Mouse (Mus musculus) c-Kit-positive CD71-positive TER-119-positive erythroid progenitor cells, embryonic 14.5 days (primary cell): ENCODE results near the gene St6gal2.

Source experiments
- DNase-seq: peaks from one replicate; pipeline ENCODE4 v3.0.0-alpha.2; 2013; ENCODE audit warnings: low spot score

Gene St6gal2

GRCm38 (mm10) chr17:55445250-55446184, at the start of gene St6gal2:
Gene St6gal2 (plus strand): TSS chr17:55445382.
- no peak for DNase-seq

- DNase-seq, result no peak
Measured at GRCm38 (mm10) chr17:55406043-55406442, 39.1 kb upstream of the St6gal2 start.

GRCm38 (mm10) chr17:55416519-55416918, 28.7 kb upstream of the St6gal2 start:
- no peak for DNase-seq

- no peak for DNase-seq
Measured at GRCm38 (mm10) chr17:55446185-55446527, 974 bp downstream of the St6gal2 start.

GRCm38 (mm10) chr17:55446698-55447097, 1.5 kb downstream of the St6gal2 start:
- DNase-seq, result no peak

- no peak for DNase-seq
Measured at GRCm38 (mm10) chr17:55450943-55451342, 5.8 kb downstream of the St6gal2 start.

- no peak for DNase-seq
Measured at GRCm38 (mm10) chr17:55454487-55454886, 9.3 kb downstream of the St6gal2 start.

GRCm38 (mm10) chr17:55460187-55460586, 15.0 kb downstream of the St6gal2 start:
- DNase-seq, result no peak

- DNase-seq, result no peak
Measured at GRCm38 (mm10) chr17:55467579-55467978, 22.4 kb downstream of the St6gal2 start.

GRCm38 (mm10) chr17:55468963-55469362, 23.8 kb downstream of the St6gal2 start:
- no peak for DNase-seq

GRCm38 (mm10) chr17:55475974-55476373, 30.8 kb downstream of the St6gal2 start:
- DNase-seq, result no peak

- no peak for DNase-seq
Measured at GRCm38 (mm10) chr17:55477361-55477760, 32.2 kb downstream of the St6gal2 start.

- DNase-seq, result no peak
Measured at GRCm38 (mm10) chr17:55479367-55479766, 34.2 kb downstream of the St6gal2 start.

GRCm38 (mm10) chr17:55484108-55484870, 39.1 kb downstream of the St6gal2 start:
- DNase-seq, result no peak

- no peak for DNase-seq
Measured at GRCm38 (mm10) chr17:55531872-55532271, 86.7 kb downstream of the St6gal2 start.

- DNase-seq, result no peak
Measured at GRCm38 (mm10) chr17:55548476-55548875, 103.3 kb downstream of the St6gal2 start.

- no peak for DNase-seq
Measured at GRCm38 (mm10) chr17:55561774-55562173, 116.6 kb downstream of the St6gal2 start.
